9 mouse cellular contexts compared by ENCODE assay signal in the genomic region with DNA sequence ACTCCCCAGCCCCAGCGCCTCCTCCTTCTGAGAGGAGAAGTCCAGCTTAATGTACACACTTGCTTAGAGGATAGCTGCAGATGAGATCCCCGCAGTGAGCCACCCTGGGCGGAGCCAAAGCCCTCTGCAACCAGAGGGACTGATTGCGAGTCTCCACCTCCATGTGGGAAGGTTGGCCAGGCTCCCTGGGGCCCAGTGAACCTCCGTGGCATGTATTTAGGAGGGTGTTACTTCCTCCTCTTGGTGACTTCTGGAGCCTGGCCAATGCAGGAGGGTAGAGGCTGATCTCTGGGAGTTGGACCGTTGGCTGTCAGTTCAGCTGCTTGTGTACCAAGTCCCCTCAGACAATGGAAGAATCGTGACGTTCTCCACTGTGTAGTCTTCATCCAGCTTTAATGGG.
A peak's percentile ranks its signal among the peaks of the same experiment; 100 is the strongest.
DNase-seq lines count a peak whose midpoint lies in the region; TF ChIP-seq lines count a peak whose summit lies in the region.
"Had no signal": no experiment of that assay in that cellular context is flagged by ENCODE, and none has a peak within 500 bp of the region (broad histone marks: within the 10 kb centered on the region; RNA-seq: fewer than 3 reads in every experiment).

No protein-coding gene starts in this region.

- no peak for TF ChIP-seq CTCF in kidney, adult 2 months (conservative IDR thresholded peaks at IDR 0.05; ENCODE audit: insufficient read depth, insufficient read length, low read depth, low read length)

- WGBS in kidney, adult 2 months, result 39% methylated on average over 8 of the region's 8 CpGs

- H3K27ac ChIP-seq in kidney, adult 2 months (ENCODE audit: insufficient read depth, low read depth, low read length), result no peak overlapping the region
- H3K27ac ChIP-seq: heart, adult 2 months had no signal

- no peak overlapping the region for H3K4me3 ChIP-seq in kidney, adult 2 months (ENCODE audit: insufficient read depth, low read depth, low read length)
- H3K4me3 ChIP-seq: heart, adult 2 months had no signal

- H3K4me1 ChIP-seq in kidney, adult 2 months (ENCODE audit: control insufficient read depth, insufficient read depth, low read length), result peaks cover 21% of the 10 kb centered on the region

- no peak for TF ChIP-seq POLR2A in kidney, adult 2 months (IDR thresholded peaks at IDR 0.05; ENCODE audit: low read depth, low read length)

- no peaks in the 10 kb centered on the region for H3K36me3 ChIP-seq in kidney, adult 2 months (ENCODE audit: control insufficient read depth, insufficient read depth, low read length)

- intact Hi-C loops in heart, postnatal 25 days (cut with DNase I), result no loop called here

- H3K27me3 ChIP-seq in kidney, adult 2 months (replicated peaks; ENCODE audit: control insufficient read depth, insufficient read depth, low read length), result no peaks in the 10 kb centered on the region

- peak; percentile 96 for DNase-seq in heart, adult 11 months
- DNase-seq in heart, postnatal 25 days (ENCODE audit: low spot score), result no peak
- peak; percentile 72 for DNase-seq in ZHBTc4 (ENCODE audit: low read depth, low spot score)
- DNase-seq in kidney, adult 2 months, result peak; percentile 83
- peak; percentile 72 for DNase-seq in lung, postnatal 14 days
- no peak for DNase-seq in frontal cortex, postnatal 36 days (ENCODE audit: low spot score in 2 of 2)
- DNase-seq in frontal cortex, adult 2 months (ENCODE audit: extremely low spot score in 1 of 2, low spot score in 1 of 2), result no peak
- no peak for DNase-seq in left cerebral cortex, adult 18-20 months (ENCODE audit: low spot score in 2 of 2)

Comparison
In these comparisons a context has a peak if more than half of its experiments do, and no peak if none do; other contexts are left out.
1. DNase-seq: peak in heart, adult 11 months (single experiment), ZHBTc4 (single experiment), kidney, adult 2 months (single experiment) and lung, postnatal 14 days (single experiment); none in heart, postnatal 25 days (single experiment), frontal cortex, postnatal 36 days (0 of 2), frontal cortex, adult 2 months (0 of 2) and left cerebral cortex, adult 18-20 months (0 of 2).